Mouse (Mus musculus): Measurements from ENCODE around the gene Ntn1. TPM values are rescaled to one million over a fixed set of nuclear protein-coding genes. Genes with fewer than 3 reads are reported as not detected.

Gene Ntn1
- total RNA-seq, 2 experiments from 2014 or later = 6.0 to 7.4 TPM

DNA sequence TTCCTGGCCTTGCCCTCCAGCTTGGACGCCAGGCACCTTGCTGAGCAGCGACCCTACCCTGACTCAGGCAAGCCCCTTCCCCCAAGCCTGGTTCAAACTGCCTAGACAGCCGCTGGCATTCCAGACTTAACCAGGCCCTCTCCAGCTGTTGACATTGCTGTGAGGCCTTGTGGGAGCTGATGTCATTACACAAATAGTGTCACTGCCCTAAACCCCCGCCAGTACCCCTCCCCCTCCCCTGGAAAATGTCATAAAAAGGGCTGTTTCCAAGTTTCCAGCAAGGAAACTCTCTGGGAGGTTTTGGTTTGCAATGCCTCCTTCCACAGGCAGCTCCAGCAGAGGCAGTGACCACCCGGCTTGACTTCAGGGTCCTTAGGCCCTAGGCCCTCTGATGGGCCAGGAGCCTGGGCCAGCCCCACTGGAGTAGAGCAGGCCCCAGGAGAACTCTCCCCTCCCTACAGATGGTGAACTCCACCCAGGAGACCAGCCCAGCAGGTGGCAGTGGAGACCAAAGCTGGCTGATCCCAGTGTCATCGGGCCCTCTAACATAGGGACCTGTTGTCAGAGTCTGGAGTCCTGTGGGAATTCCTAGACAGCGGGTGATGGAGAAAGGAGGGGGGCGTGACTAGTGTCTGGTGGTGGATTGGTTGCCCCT lies 188.6 kb downstream of the Ntn1 start:
- intact Hi-C loops (cut with DNase I) = loop anchor here (2.0 kb wide), 1 partner anchor 197 kb away; no protein-coding TSS in a partner anchor
- no peak for DNase-seq (ENCODE audit: extremely low spot score in 1 of 2, low spot score in 2 of 2)
- TF ChIP-seq CTCF (IDR thresholded peaks at IDR 0.05) = peak; percentile 54
- H3K4me3 ChIP-seq = no peak overlapping the region
- no peak overlapping the region for H3K27ac ChIP-seq

DNA sequence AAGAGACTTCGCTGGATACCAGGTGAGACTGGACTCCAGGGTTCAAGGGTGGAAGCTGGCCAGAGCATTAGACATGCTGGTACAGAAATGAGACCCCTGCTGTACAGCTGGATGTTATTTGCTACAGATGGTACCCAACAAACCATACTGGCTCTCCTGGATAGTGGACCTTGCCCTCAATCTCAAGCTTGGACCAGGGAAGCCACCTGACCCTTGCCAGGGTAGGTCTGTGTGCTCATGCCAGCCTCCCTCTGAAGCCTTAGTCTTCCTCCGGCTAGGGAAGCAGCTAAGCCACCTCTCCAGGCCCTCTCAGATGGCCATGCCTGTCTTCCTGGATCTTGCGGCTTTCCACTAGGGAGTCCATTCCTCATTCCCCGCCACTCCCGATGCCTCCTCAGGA lies 189.9 kb downstream of the Ntn1 start:
- Histone ChIP-seq H3K4me3 (no peak overlapping the region), H3K27ac (no peak overlapping the region)
- DNase-seq (ENCODE audit: extremely low spot score in 1 of 2, low spot score in 2 of 2) = no peak
- no peak for TF ChIP-seq CTCF (IDR thresholded peaks at IDR 0.05)
- intact Hi-C loops (cut with DNase I) = no loop called here

DNA sequence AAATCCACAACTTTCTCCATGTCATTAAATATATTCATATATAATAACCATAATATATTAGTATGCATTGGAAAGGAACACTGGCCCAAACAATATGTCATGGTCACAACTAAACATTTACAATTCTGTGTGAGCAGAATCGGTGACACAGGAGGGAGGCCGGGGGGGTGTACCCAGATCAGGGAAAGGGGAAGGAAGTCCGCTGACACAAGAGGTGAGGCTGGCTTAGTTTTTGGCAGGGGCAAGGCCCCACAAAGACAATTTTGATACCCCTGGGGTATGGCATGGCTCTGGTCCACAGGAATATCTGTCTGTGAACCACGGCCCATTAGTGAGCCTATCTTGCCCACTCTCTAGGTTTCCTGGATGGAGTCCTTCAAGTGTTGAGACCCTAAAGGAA lies 191.1 kb downstream of the Ntn1 start:
- TF ChIP-seq CTCF (IDR thresholded peaks at IDR 0.05) = no peak
- Histone ChIP-seq H3K4me3 (no peak overlapping the region), H3K27ac (no peak overlapping the region)
- intact Hi-C loops (cut with DNase I) = loop anchor here (5.0 kb wide), 1 partner anchor 202 kb away; no protein-coding TSS in a partner anchor
- DNase-seq (ENCODE audit: extremely low spot score in 1 of 2, low spot score in 2 of 2) = no peak

DNA sequence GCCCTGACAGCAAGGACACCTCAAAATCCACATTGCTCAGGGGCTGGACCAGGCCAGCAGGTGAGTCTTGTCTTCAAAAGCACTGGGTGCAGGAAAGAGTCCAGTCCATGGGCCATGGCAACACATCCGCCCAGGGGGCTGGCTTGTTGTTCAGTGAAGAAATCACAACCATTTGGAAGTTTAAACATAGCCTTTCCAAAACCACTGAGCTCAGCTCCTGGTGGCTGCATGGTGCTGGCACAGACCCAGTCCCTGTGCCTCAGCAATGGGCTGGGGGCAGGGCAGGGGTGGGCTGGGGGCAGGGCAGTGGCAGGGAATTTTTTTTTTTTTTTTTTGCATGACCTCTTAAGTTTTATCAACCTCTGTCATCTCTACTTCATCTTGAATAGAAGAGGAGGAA lies 192.0 kb downstream of the Ntn1 start:
- Histone ChIP-seq H3K27ac (no peak overlapping the region), H3K4me3 (no peak overlapping the region)
- no peak for DNase-seq (ENCODE audit: extremely low spot score in 1 of 2, low spot score in 2 of 2)
- no peak for TF ChIP-seq CTCF (IDR thresholded peaks at IDR 0.05)
- intact Hi-C loops (cut with DNase I) = loop anchor here (5.0 kb wide), 1 partner anchor 201 kb away; no protein-coding TSS in a partner anchor

DNA sequence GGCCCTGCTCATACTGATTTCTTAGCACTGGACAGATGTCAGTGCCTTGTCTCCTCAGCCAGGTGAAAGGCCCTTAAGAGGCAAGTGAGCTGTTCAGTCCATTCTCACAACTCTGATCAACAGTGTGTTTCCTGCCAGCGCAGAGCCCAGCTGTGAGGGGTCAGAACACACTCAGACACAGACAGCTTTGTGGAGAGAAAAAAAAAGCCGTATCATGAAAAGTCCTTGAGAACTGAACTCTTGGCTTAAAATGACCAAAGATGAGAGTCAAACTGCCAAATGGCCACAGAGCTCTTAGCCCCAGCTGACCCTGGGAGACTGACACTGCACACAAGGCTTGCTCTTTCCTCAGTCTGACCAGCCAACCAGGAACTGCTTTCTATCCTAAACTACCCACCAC lies 192.6 kb downstream of the Ntn1 start:
- TF ChIP-seq CTCF (IDR thresholded peaks at IDR 0.05) = no peak
- no peak overlapping the region for H3K27ac ChIP-seq
- intact Hi-C loops (cut with DNase I) = loop anchor here (5.0 kb wide), 1 partner anchor 201 kb away; no protein-coding TSS in a partner anchor

DNA sequence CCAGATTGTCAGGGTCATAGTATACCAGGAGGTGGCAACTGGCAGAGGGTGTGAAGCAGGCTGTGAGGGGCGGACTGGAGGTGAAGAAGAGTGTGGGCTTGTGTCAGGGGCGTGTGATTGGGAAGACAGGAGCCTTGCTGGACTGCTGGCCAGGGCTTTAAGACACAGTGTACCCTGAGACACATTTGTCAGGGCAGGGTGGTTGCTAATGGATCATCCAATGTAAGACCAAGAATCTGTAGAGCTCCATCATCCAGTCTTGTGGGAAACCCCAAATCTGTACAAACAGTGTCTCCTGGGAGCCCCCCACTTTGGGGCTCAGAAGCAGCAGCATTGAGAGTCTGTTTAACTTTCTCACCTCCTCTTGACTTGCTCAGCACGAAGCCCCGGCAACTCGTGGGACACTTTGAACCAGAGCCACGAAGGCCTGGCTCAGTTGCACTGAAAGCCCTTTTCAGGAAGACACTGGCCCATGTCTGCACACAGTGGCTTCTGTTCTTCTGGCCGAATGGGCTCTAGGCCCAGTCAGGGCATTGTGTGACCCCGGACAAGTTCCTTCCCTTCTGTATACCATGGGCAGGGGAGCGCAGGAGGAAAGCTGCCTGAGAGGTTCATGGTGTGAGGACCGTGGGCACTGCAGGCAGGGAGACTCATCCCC lies 194.9 kb downstream of the Ntn1 start:
- intact Hi-C loops (cut with DNase I) = loop anchor here (5.0 kb wide), 1 partner anchor 198 kb away; no protein-coding TSS in a partner anchor
- no peak overlapping the region for H3K4me3 ChIP-seq
- H3K27ac ChIP-seq = no peak overlapping the region
- no peak for TF ChIP-seq CTCF (IDR thresholded peaks at IDR 0.05)
- no peak for DNase-seq (ENCODE audit: extremely low spot score in 1 of 2, low spot score in 2 of 2)

More for the DNA sequence above, 192.6 kb downstream of the Ntn1 start:
- H3K4me3 ChIP-seq = no peak overlapping the region
- no peak for DNase-seq (ENCODE audit: extremely low spot score in 1 of 2, low spot score in 2 of 2)

DNA sequence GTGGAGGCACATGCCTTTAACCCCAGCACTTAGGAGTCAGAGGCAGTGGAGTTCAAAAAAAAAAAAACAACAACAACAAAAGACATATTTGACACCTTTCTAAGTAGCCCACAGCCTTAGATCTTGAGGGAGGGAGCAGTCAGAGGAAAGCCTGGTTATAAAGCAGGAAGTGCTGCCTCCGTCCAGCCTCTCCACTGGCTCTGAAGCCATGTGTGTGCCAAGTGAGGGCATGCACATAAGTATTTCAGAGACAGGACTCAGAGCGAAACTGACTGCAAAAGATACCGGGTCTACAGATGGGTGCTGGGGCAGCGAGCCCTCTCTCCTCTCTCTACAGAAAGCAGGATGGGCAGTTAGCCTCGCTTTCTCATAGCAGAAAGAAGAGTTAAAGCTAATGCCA lies 196.2 kb downstream of the Ntn1 start:
- no peak for TF ChIP-seq CTCF (IDR thresholded peaks at IDR 0.05)
- Histone ChIP-seq H3K27ac (no peak overlapping the region), H3K4me3 (no peak overlapping the region)
- intact Hi-C loops (cut with DNase I) = no loop called here
- no peak for DNase-seq (ENCODE audit: extremely low spot score in 1 of 2, low spot score in 2 of 2)

DNA sequence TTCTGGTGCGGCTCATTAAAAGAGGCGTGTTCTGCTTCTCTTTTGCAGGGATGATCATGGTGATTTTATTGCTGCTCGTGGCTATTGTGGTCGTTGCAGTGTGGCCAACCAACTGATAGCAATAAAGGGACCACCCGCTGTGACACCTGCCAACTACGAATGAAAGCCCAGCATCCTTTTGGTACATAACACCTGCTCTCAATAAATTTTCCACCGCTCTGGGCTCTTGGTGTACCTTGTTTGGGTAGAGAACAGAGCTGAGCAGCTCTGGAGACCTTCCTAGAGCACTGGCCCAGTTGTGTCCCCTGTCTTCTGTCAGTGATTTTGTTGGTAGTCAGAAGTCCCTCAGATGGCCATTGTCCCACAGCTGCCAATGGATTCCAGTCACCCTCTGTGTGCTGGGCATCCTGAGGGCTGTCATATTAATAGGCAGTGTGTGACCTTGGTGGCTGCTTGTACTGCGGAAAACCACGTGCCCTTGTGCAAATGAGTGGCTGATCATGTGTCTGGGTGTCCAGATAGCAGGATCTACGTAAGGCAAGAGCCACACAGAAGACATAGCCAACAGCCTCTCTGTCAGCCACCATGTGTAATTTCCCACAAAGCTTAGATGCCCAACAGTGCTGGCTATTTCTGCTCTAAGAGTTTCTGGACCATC lies 196.8 kb downstream of the Ntn1 start:
- intact Hi-C loops (cut with DNase I) = no loop called here
- Histone ChIP-seq H3K27ac (no peak overlapping the region), H3K4me3 (no peak overlapping the region)
- TF ChIP-seq CTCF (IDR thresholded peaks at IDR 0.05) = no peak
- no peak for DNase-seq (ENCODE audit: extremely low spot score in 1 of 2, low spot score in 2 of 2)

DNA sequence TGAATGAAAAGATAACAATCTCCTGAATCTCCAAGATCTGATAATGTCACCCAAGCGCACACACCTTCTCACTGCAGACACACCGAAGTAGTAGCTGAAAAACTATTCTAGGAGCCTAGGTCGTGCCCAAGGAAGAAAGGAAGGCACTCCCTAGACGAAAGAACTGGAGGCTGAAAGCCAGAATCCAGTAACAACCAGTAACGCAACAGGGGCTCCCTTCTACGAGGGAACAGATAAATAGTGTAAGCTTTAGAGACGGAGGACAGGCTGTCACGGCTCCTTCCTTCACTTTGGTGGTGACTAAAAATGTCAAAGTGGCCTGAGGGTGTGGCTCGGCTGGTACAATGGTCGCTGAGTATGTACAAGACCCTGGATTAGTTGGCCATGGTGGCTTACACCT lies 198.1 kb downstream of the Ntn1 start:
- TF ChIP-seq CTCF (IDR thresholded peaks at IDR 0.05) = no peak
- intact Hi-C loops (cut with DNase I) = no loop called here
- H3K27ac ChIP-seq = no peak overlapping the region
- no peak overlapping the region for H3K4me3 ChIP-seq
- DNase-seq (ENCODE audit: extremely low spot score in 1 of 2, low spot score in 2 of 2) = no peak

DNA sequence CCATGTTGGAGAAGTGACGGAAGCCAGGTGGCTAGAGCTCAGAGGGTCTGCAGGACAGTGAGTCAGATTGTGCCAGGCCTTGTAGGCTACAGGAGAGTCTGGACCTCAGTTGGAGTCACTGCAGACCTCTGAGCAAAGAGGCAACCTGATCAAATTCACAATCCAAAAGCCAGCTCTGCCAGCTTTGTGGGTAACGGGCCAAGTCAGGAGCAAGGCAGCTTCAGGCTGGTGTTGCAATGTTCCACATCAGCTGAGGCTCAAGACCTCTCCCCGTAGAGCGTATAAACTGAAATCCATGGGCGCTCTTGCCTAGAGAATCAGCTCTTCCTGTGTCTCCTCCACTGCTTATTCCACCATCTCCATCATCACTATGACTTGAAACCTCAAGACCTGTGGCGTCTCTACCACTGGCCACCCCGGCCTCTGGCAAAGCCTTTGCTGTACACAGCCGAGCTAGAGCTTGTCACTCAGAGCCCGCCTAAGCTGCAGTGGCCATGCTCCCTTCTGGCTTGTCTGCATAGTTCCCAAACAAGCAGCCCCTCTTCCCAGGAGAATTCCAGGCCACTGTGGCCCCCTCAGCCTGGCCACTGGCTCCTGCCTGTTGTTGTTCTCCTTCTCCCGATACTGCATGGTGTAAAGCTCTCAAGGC lies 198.7 kb downstream of the Ntn1 start:
- intact Hi-C loops (cut with DNase I) = no loop called here
- no peak for TF ChIP-seq CTCF (IDR thresholded peaks at IDR 0.05)
- Histone ChIP-seq H3K4me3 (no peak overlapping the region), H3K27ac (no peak overlapping the region)
- no peak for DNase-seq (ENCODE audit: extremely low spot score in 1 of 2, low spot score in 2 of 2)

DNA sequence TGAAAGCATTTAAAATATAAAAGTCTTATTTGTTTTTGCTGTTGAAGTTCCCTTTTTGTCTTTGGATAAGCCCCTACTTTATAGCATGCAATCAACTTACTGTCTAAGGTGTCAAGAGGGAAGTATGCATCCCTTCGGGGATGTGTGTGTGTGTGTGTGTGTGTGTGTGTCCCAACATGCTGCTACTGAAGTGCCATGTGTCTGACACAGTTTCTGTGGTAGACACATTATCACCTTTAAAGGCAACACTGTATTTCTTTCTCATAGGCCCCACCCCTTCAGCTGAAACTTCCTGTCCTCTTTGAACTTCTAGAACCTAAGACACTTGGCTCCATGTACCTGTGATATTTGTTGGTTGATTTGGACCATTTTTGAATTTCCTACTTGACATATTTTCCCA lies 199.6 kb downstream of the Ntn1 start:
- no peak overlapping the region for H3K4me3 ChIP-seq
- intact Hi-C loops (cut with DNase I) = no loop called here
- TF ChIP-seq CTCF (IDR thresholded peaks at IDR 0.05) = no peak
- DNase-seq (ENCODE audit: extremely low spot score in 1 of 2, low spot score in 2 of 2) = no peak
- H3K27ac ChIP-seq = no peak overlapping the region

DNA sequence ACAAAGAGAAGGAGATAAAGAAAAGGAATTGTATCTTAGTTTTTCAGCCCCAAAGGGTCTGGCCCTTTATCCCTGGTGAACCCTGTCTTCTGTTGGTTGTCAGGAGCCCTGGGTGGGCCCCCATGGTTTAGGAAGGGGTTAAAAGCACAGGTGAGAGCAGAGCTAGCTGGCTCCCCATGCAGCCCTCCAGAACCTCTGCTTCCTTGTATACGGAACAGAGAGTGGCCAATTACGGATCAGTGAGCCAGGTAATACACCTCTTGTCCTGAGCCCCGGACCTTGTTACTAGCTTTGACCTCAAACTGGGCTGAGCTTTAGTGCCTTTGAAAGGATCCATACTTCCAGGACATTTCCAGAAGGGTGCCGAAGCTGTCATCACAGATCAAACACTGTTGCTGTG lies 200.1 kb downstream of the Ntn1 start:
- no peak overlapping the region for H3K27ac ChIP-seq
- no peak for TF ChIP-seq CTCF (IDR thresholded peaks at IDR 0.05)
- no peak overlapping the region for H3K4me3 ChIP-seq
- intact Hi-C loops (cut with DNase I) = no loop called here
- no peak for DNase-seq (ENCODE audit: extremely low spot score in 1 of 2, low spot score in 2 of 2)
